In the genomic region with DNA sequence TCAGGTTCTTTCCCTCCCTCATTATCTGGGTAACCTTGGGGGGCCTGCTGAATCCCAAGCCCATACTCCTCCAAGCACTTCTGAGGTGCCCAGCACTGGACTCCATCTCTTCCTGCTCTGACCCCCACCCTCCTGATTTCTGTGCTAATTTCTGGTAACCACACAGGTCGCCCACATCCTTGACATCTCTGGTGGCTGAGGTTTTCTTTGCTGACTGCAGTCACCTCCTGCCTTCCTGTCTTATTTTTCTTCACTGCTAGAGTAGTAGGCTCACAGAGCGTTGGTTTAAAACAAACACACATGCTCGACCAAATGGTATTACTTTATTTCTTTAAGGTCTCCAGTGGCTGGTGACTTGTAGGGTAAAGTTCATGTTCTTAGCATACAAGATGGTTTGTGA, we compare ENCODE assay signal across 25 mouse cellular contexts. TPM values are rescaled to one million over a fixed set of nuclear protein-coding genes. Genes with fewer than 3 reads are reported as not detected.
DNase-seq lines count a peak whose midpoint lies in the region; ATAC-seq and TF ChIP-seq lines count a peak whose summit lies in the region.
"Had no signal": no experiment of that assay in that cellular context is flagged by ENCODE, and none has a peak within 500 bp of the region (broad histone marks: within the 10 kb centered on the region; RNA-seq: fewer than 3 reads in every experiment).

No protein-coding gene starts in this region.

- ATAC-seq in hematopoietic stem cell, adult 5-6 weeks (replicated peaks in 1 of 2; ENCODE audit: insufficient read depth in 1 of 2, low FRiP score in 2 of 2, low TSS enrichment in 1 of 2, low read depth in 1 of 2, poor library complexity in 2 of 2, severe bottlenecking in 2 of 2) = peak; percentile 52 to 72; a peak in 2 of 4 replicates
- no peak for ATAC-seq in kidney, embryonic 15.5 days (replicated peaks; ENCODE audit: low FRiP score)
- ATAC-seq in midbrain, embryonic 14.5 days (ENCODE audit: low FRiP score, low TSS enrichment) = no peak
- ATAC-seq: forebrain, embryonic 15.5 days; intestine, embryonic 15.5 days; midbrain, embryonic 13.5 days had no signal

- TF ChIP-seq CTCF in spleen, adult 2 months (IDR thresholded peaks at IDR 0.05; ENCODE audit: extremely low read depth, insufficient read depth, insufficient read length, insufficient replicate concordance) = no peak
- no peak for TF ChIP-seq CTCF in small intestine, adult 2 months (IDR thresholded peaks at IDR 0.05; ENCODE audit: extremely low read depth, insufficient read length, insufficient replicate concordance, low read depth, low read length)

- no peaks in the 10 kb centered on the region for H3K9me3 ChIP-seq in kidney, embryonic 15.5 days (replicated peaks)
- H3K9me3 ChIP-seq in midbrain, embryonic 14.5 days (ENCODE audit: control insufficient read depth, low read length) = no peaks in the 10 kb centered on the region
- H3K9me3 ChIP-seq: forebrain, embryonic 15.5 days; hindbrain, embryonic 13.5 days; intestine, embryonic 15.5 days; liver, embryonic 15.5 days; midbrain, embryonic 13.5 days; neural tube, embryonic 12.5 days had no signal

- H3K27me3 ChIP-seq in spleen, adult 2 months (ENCODE audit: control insufficient read depth, insufficient read depth, low read length) = no peaks in the 10 kb centered on the region
- H3K27me3 ChIP-seq in small intestine, adult 2 months (ENCODE audit: control insufficient read depth, insufficient read depth, low read length) = no peaks in the 10 kb centered on the region
- no peaks in the 10 kb centered on the region for H3K27me3 ChIP-seq in kidney, embryonic 15.5 days
- no peaks in the 10 kb centered on the region for H3K27me3 ChIP-seq in midbrain, embryonic 14.5 days (ENCODE audit: control insufficient read depth, insufficient read depth, low read length)
- H3K27me3 ChIP-seq: forebrain, embryonic 15.5 days; hindbrain, embryonic 13.5 days; intestine, embryonic 15.5 days; liver, embryonic 15.5 days; midbrain, embryonic 13.5 days; neural tube, embryonic 12.5 days had no signal

- peaks cover 20% of the 10 kb centered on the region for H3K4me1 ChIP-seq in spleen, adult 2 months (ENCODE audit: control insufficient read depth, insufficient read depth, insufficient read length)
- H3K4me1 ChIP-seq in small intestine, adult 2 months (ENCODE audit: control insufficient read depth, insufficient read depth, insufficient read length, low read length) = peaks cover 21% of the 10 kb centered on the region
- peaks cover 10% of the 10 kb centered on the region; the same call in 1 of the 2 replicates for H3K4me1 ChIP-seq in kidney, embryonic 15.5 days
- H3K4me1 ChIP-seq in midbrain, embryonic 14.5 days (ENCODE audit: control insufficient read depth, insufficient read depth, low read length) = peaks cover 4% of the 10 kb centered on the region; the same call in 1 of the 2 replicates
- H3K4me1 ChIP-seq: forebrain, embryonic 15.5 days; hindbrain, embryonic 13.5 days; midbrain, embryonic 13.5 days; neural tube, embryonic 12.5 days had no signal

- 17% methylated on average over 3 of the region's 3 CpGs for WGBS in spleen, adult 2 months
- WGBS in small intestine, adult 2 months = 59% methylated on average over 3 of the region's 3 CpGs
- WGBS in kidney, embryonic 15.5 days = 50% methylated on average over 3 of the region's 3 CpGs
- WGBS in midbrain, embryonic 14.5 days = 78% methylated on average over 3 of the region's 3 CpGs

- H3K27ac ChIP-seq in spleen, adult 2 months (ENCODE audit: insufficient read depth, low read length) = 0 out of 2 replicates have a peak overlapping the region, but pooled peaks have one; percentile 1
- peak overlapping the region; percentile 44 for H3K27ac ChIP-seq in small intestine, adult 2 months (ENCODE audit: insufficient read depth, low read depth, low read length)
- H3K27ac ChIP-seq in kidney, embryonic 15.5 days = no peak overlapping the region
- H3K27ac ChIP-seq in midbrain, embryonic 14.5 days (replicated peaks; ENCODE audit: low read depth, low read length) = no peak overlapping the region
- H3K27ac ChIP-seq: forebrain, embryonic 15.5 days; hindbrain, embryonic 13.5 days; intestine, embryonic 15.5 days; kidney, postnatal 0 days; liver, embryonic 15.5 days; midbrain, embryonic 13.5 days; neural tube, embryonic 12.5 days had no signal

- no peak for TF ChIP-seq POLR2A in spleen, adult 2 months (IDR thresholded peaks at IDR 0.05; ENCODE audit: low read depth, low read length)
- TF ChIP-seq POLR2A in small intestine, adult 2 months (IDR thresholded peaks at IDR 0.05; ENCODE audit: low read depth, low read length) = no peak

- DNase-seq in spleen, adult 2 months (ENCODE audit: low read depth in 1 of 2, low spot score in 2 of 2) = peak in 1 of 2 experiments; percentile 31
- DNase-seq in spleen, postnatal 4 days (ENCODE audit: low spot score in 2 of 2) = no peak
- DNase-seq in thymus, postnatal 36 days = peak; percentile 36 to 54
- DNase-seq in midbrain, embryonic 14.5 days = no peak
- no peak for DNase-seq in cerebellum, adult 11-12 months
- DNase-seq: adrenal gland, postnatal 14 days; cerebellum, postnatal 10 days; embryo, embryonic 11 days; heart, postnatal 14 days had no signal

- no peak overlapping the region for H3K4me2 ChIP-seq in kidney, embryonic 15.5 days
- no peak overlapping the region for H3K4me2 ChIP-seq in midbrain, embryonic 14.5 days (ENCODE audit: low read length)
- H3K4me2 ChIP-seq: forebrain, embryonic 15.5 days; heart, embryonic 11.5 days; hindbrain, embryonic 13.5 days; intestine, embryonic 15.5 days; liver, embryonic 15.5 days; midbrain, embryonic 13.5 days; neural tube, embryonic 12.5 days had no signal

- no peak overlapping the region for H3K9ac ChIP-seq in kidney, embryonic 15.5 days
- H3K9ac ChIP-seq in midbrain, embryonic 14.5 days (replicated peaks; ENCODE audit: low read length) = no peak overlapping the region
- H3K9ac ChIP-seq: forebrain, embryonic 15.5 days; hindbrain, embryonic 13.5 days; intestine, embryonic 15.5 days; liver, embryonic 15.5 days; midbrain, embryonic 13.5 days; neural tube, embryonic 12.5 days had no signal

- H3K36me3 ChIP-seq in spleen, adult 2 months (ENCODE audit: control insufficient read depth, insufficient read depth, low read length) = no peaks in the 10 kb centered on the region
- no peaks in the 10 kb centered on the region for H3K36me3 ChIP-seq in small intestine, adult 2 months (ENCODE audit: control insufficient read depth, insufficient read depth, low read length)
- H3K36me3 ChIP-seq in kidney, embryonic 15.5 days = no peaks in the 10 kb centered on the region
- H3K36me3 ChIP-seq in midbrain, embryonic 14.5 days (ENCODE audit: control insufficient read depth, insufficient read depth, low read length) = no peaks in the 10 kb centered on the region
- H3K36me3 ChIP-seq: forebrain, embryonic 15.5 days; hindbrain, embryonic 13.5 days; intestine, embryonic 15.5 days; liver, embryonic 15.5 days; midbrain, embryonic 13.5 days; neural tube, embryonic 12.5 days had no signal

- no peak overlapping the region for H3K4me3 ChIP-seq in spleen, adult 2 months (ENCODE audit: extremely low read depth, insufficient read depth, insufficient read length)
- H3K4me3 ChIP-seq in small intestine, adult 2 months (ENCODE audit: low read depth, low read length) = no peak overlapping the region
- H3K4me3 ChIP-seq in kidney, embryonic 15.5 days (replicated peaks) = no peak overlapping the region
- no peak overlapping the region for H3K4me3 ChIP-seq in midbrain, embryonic 14.5 days (replicated peaks; ENCODE audit: low read depth, low read length)
- H3K4me3 ChIP-seq: forebrain, embryonic 15.5 days; hindbrain, embryonic 13.5 days; intestine, embryonic 15.5 days; liver, embryonic 15.5 days; midbrain, embryonic 13.5 days; neural tube, embryonic 12.5 days had no signal

RNA-seq across cellular contexts. Expression of a gene that starts 49.1 kb away (rescaled TPM):
- polyA plus RNA-seq in spleen, adult 2 months (2012; rRNA removed) = 6.9 and 8.0 TPM in 2 replicates
- total RNA-seq in hematopoietic stem cell, adult 5-6 weeks (2017) = 28.0 and 41.8 TPM in 2 replicates
- polyA plus RNA-seq in small intestine, adult 2 months (2012; rRNA removed) = 5.1 and 14.7 TPM in 2 replicates
- 17.3 and 18.2 TPM in 2 replicates for polyA plus RNA-seq in kidney, embryonic 15.5 days (2015; fragmentation: Nextera tagmentation; extraction: Ambion mirVana)
- polyA plus RNA-seq in midbrain, embryonic 14.5 days (2014; fragmentation: Nextera tagmentation; extraction: Ambion mirVana) = 1.2 and 4.2 TPM in 2 replicates

RNA-seq across cellular contexts. Expression of a gene that starts 49.6 kb away (rescaled TPM):
- 0.26 and 0.91 TPM in 2 replicates for polyA plus RNA-seq in spleen, adult 2 months (2012; rRNA removed)
- not detected in 2 replicates for total RNA-seq in hematopoietic stem cell, adult 5-6 weeks (2017)
- 0.30 and 3.7 TPM in 2 replicates for polyA plus RNA-seq in small intestine, adult 2 months (2012; rRNA removed)
- polyA plus RNA-seq in kidney, embryonic 15.5 days (2015; fragmentation: Nextera tagmentation; extraction: Ambion mirVana) = not detected in 2 replicates
- not detected in 2 replicates for polyA plus RNA-seq in midbrain, embryonic 14.5 days (2014; fragmentation: Nextera tagmentation; extraction: Ambion mirVana)
- total RNA-seq: layer of hippocampus, adult 18-20 months; left cerebral cortex, postnatal 25 days had no signal
- polyA plus RNA-seq: brain, embryonic 14.5 days; embryonic facial prominence, embryonic 14.5 days; forebrain, embryonic 15.5 days; heart, embryonic 11.5 days; hindbrain, embryonic 13.5 days; intestine, embryonic 15.5 days; kidney, postnatal 0 days; limb, embryonic 14.5 days; liver, embryonic 15.5 days; midbrain, embryonic 13.5 days; neural tube, embryonic 12.5 days had no signal

Comparison
In these comparisons a context has a peak if more than half of its experiments do, and no peak if none do; other contexts are left out.
1. DNase-seq: peak in thymus, postnatal 36 days (2 of 2); none in spleen, postnatal 4 days (0 of 2), midbrain, embryonic 14.5 days (single experiment) and cerebellum, adult 11-12 months (single experiment).
2. H3K27ac ChIP-seq: peak in spleen, adult 2 months (single experiment) and small intestine, adult 2 months (single experiment); none in kidney, embryonic 15.5 days (single experiment) and midbrain, embryonic 14.5 days (single experiment).
3. ATAC-seq: peak in hematopoietic stem cell, adult 5-6 weeks (2 of 2); none in kidney, embryonic 15.5 days (single experiment) and midbrain, embryonic 14.5 days (single experiment).